Mouse (Mus musculus) forebrain, embryonic 10.5 days (tissue): ENCODE data around the gene Commd4. TPM values are rescaled to one million over a fixed set of nuclear protein-coding genes. Genes with fewer than 3 reads are reported as not detected.

ENCODE experiments used
- DNase-seq: peaks from one replicate; pipeline ENCODE4 v3.0.0-alpha.2; 2017; ENCODE audit warnings: low spot score; ENCODE audit errors: extremely low spot score
- H3K27ac ChIP-seq: fragments of 300-500 bp; sonication (generic); 2 replicates; pipeline ENCODE4 v1.5.1; 2016; ENCODE audit warnings: mild to moderate bottlenecking
- H3K27me3 ChIP-seq: fragments of 300-500 bp; sonication (generic); 2 replicates; pipeline ENCODE4 v1.6.1; 2016; ENCODE audit warnings: mild to moderate bottlenecking; ENCODE audit not compliant: poor library complexity, severe bottlenecking
- H3K36me3 ChIP-seq: fragments of 300-500 bp; sonication (generic); replicated peaks from 2 replicates; pipeline ENCODE4 v1.6.1; 2016; ENCODE audit warnings: mild to moderate bottlenecking, moderate library complexity
- H3K4me1 ChIP-seq: fragments of 300-500 bp; sonication (generic); 2 replicates; pipeline ENCODE4 v1.6.1; 2016
- H3K4me3 ChIP-seq: fragments of 300-500 bp; sonication (generic); 2 replicates; pipeline ENCODE4 v1.5.1; 2016; ENCODE audit warnings: mild to moderate bottlenecking, moderate library complexity
- H3K9me3 ChIP-seq: fragments of 300-500 bp; sonication (generic); 2 replicates; pipeline ENCODE4 v1.6.1; 2016; ENCODE audit warnings: mild to moderate bottlenecking, moderate library complexity
- WGBS: fragments of 180-500 bp; shearing (Covaris S2); methylation state at CpG from one replicate; pipeline ENCODE4 v1.1.7; 2016; 5-methylcytosine and 5-hydroxymethylcytosine counted together
- polyA plus RNA-seq: library from polyadenylated mRNA; unstranded; fragments of >200 nt; fragmentation: Nextera tagmentation; extraction: Ambion mirVana; gene quantifications from 2 replicates; pipeline ENCODE4 v1.2.1, GENCODE M21; 2016

Commd4 gene
- polyA plus RNA-seq, 1 experiment from 2014 or later: 106 TPM

DNA sequence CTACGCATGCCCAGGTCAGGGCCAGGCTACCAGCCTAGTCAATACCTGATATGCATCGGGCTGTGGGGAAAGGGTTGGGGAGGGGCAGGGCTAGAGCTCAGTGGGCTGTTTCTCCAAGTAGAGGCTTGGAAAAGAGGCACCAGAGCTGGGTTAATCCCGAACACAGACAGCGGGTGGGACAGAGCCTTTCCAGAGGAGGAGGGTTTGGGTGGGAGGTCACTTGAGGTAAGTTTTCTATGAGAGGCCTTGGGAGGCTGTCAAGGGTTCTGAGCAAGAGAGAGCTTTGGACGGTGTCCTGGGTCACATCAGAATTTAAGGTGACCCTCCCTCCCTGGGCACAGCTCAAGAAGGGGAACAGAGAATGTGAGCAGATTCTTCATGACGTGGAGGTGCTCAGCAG is 19.6 kb downstream of the Commd4 start:
- no peaks in the 10 kb centered on the region for H3K4me1 ChIP-seq
- no peak overlapping the region for H3K27ac ChIP-seq
- H3K9me3 ChIP-seq: no peaks in the 10 kb centered on the region
- H3K27me3 ChIP-seq: no peaks in the 10 kb centered on the region
- WGBS: 95% methylated on average over 6 of the region's 6 CpGs
- H3K36me3 ChIP-seq: peaks cover 92% of the 10 kb centered on the region
- no peak for DNase-seq
- no peak overlapping the region for H3K4me3 ChIP-seq

GRCm38 (mm10) chr9:57137777-57138176 is 20.4 kb downstream of the Commd4 start:
- no peak overlapping the region for H3K27ac ChIP-seq
- 95% methylated on average over 9 of the region's 9 CpGs for WGBS
- H3K27me3 ChIP-seq: no peaks in the 10 kb centered on the region
- H3K4me1 ChIP-seq: no peaks in the 10 kb centered on the region
- no peak for DNase-seq
- peaks cover 85% of the 10 kb centered on the region for H3K36me3 ChIP-seq
- no peak overlapping the region for H3K4me3 ChIP-seq
- no peaks in the 10 kb centered on the region for H3K9me3 ChIP-seq

- Histone ChIP-seq H3K27ac (no peak overlapping the region), H3K27me3 (no peaks in the 10 kb centered on the region), H3K9me3 (no peaks in the 10 kb centered on the region), H3K4me1 (no peaks in the 10 kb centered on the region), H3K4me3 (no peak overlapping the region), H3K36me3 (peaks cover 80% of the 10 kb centered on the region)
- DNase-seq: no peak
- WGBS: 87% methylated on average over 6 of the region's 6 CpGs
Measured at GRCm38 (mm10) chr9:57137246-57137645, 20.9 kb downstream of the Commd4 start.

DNA sequence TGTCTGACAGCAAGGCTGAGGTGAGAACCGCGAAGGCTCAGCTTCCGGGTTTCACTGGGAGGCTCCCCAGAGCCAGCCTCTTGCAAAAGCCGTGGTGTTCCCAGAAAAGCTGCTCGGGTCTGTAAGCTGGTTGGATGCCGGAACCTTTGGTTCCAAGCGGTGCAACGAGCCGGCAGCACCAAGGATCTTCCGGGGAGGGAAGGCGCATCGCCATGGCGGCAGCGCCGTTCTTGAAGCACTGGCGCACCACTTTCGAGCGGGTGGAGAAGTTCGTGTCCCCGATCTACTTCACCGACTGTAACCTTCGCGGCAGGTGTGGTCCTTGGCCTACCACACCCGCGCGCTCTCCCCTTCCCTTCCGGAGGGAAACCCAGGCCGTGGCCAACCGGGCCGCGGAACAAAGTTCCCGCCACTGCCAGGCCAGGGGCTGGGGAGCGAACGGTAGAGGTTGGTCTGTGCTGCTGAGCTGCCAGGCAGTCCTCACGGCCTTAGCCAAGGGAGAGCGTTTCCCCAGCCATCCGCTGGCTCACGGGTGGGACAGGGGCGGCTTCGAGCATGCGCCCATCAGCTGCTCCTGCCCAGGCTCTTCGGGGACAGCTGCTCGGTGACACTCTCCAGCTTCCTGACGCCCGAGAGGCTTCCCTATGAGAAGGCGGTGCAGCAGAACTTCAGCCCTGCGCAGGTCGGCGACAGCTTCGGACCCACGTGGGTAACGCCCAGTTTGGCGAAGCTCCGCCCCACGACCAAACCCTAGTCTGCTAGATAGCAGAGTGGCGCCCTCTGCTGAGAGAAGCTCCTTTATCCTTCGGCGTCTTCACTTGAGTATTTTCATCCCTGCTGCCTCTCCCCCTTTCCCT is 27.3 kb downstream of the Commd4 start, which contains the start of gene Man2c1:
Man2c1 (plus strand) TSS at position 114 of the 857 bp plus-strand sequence.
- H3K4me3 ChIP-seq: peak within 1 kb of the TSS; percentile 76
- peaks cover 24% of the 10 kb centered on the region for H3K4me1 ChIP-seq
- H3K36me3 ChIP-seq: peaks cover 54% of the 10 kb centered on the region
- no peaks in the 10 kb centered on the region for H3K9me3 ChIP-seq
- peak; percentile 89 for DNase-seq
- under 1% methylated on average over 58 of the region's 58 CpGs for WGBS
- peak within 1 kb of the TSS; percentile 93 for H3K27ac ChIP-seq
- no peaks in the 10 kb centered on the region for H3K27me3 ChIP-seq

DNA sequence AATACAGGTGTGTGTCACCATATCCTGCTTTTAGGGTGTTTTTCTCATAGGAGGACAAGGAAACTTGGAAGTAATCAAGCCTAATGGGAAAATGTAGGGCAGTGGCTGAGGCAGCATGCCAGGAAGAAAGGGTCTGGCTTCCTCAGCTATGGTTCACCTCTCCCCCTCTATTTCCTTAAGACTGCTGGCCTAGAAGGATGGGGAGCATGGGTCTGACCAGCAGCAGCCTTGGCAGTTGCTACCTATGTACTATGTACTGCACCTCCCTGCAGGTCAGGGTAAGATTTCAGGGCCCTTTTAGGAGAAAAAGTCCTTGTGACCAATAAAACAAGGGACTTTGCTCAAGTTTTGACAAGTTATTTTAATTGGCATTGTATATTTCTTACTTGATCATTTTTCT is 28.5 kb downstream of the Commd4 start:
- Histone ChIP-seq H3K27me3 (no peaks in the 10 kb centered on the region), H3K36me3 (peaks cover 54% of the 10 kb centered on the region), H3K9me3 (no peaks in the 10 kb centered on the region), H3K4me3 (peak overlapping the region; percentile 76), H3K4me1 (peaks cover 24% of the 10 kb centered on the region), H3K27ac (no peak overlapping the region)
- no peak for DNase-seq

DNA sequence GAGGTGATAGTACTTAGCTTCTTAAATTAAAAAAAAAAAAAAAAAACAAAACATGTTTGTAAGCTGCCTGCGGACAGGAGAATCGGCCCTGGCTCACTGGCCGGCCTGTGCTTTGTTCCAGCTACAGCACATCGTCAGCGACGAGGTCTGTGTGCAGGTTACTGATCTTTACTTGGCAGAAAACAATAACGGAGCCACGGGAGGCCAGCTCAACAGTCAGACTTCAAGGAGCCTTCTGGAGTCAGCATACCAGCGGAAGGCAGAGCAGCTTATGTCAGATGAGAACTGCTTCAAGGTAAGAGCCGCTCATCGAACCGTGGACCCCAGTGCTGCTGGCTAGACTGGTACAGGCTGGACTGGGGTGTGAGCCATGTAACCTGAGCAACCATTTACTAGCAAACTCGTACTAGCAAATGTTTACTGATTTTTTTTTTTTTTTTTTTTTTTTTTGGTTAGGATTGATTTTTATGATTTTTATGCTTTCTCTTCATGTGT is 40.8 kb downstream of the Commd4 start:
- WGBS: 94% methylated on average over 13 of the region's 13 CpGs
- peaks cover 99% of the 10 kb centered on the region for H3K36me3 ChIP-seq

More for the DNA sequence above, 40.8 kb downstream of the Commd4 start:
- DNase-seq: no peak
- no peak overlapping the region for H3K27ac ChIP-seq
- H3K4me3 ChIP-seq: no peak overlapping the region
- no peaks in the 10 kb centered on the region for H3K27me3 ChIP-seq
- H3K4me1 ChIP-seq: no peaks in the 10 kb centered on the region
- H3K9me3 ChIP-seq: no peaks in the 10 kb centered on the region

Other genes starting within 250 kb of the Commd4 start
- gene Snx33, start 230.0 kb downstream of the Commd4 start, polyA plus RNA-seq: 8.6 and 9.9 TPM in 2 replicates
- gene Imp3, start 220.9 kb downstream of the Commd4 start, polyA plus RNA-seq: 62.6 and 72.1 TPM in 2 replicates
- 28.9 and 29.3 TPM in 2 replicates for gene Snupn, start 207.5 kb downstream of the Commd4 start, polyA plus RNA-seq
- gene Ptpn9, start 163.4 kb downstream of the Commd4 start, polyA plus RNA-seq: 17.7 and 20.2 TPM in 2 replicates
- gene Sin3a, start 86.3 kb downstream of the Commd4 start, polyA plus RNA-seq: 53.9 and 54.5 TPM in 2 replicates
- gene Man2c1, start 27.6 kb downstream of the Commd4 start, polyA plus RNA-seq: 63.3 and 68.8 TPM in 2 replicates
- gene Neil1, start 10.0 kb downstream of the Commd4 start, polyA plus RNA-seq: 5.6 and 6.0 TPM in 2 replicates
- 0.05 TPM in 1 of 2 replicates, not detected in the other for gene Trcg1, start 78.2 kb upstream of the Commd4 start, polyA plus RNA-seq
- gene 1700017B05Rik, start 104.3 kb upstream of the Commd4 start, polyA plus RNA-seq: 14.8 and 15.6 TPM in 2 replicates